Mouse (Mus musculus) limb, embryonic 10.5 days (tissue): ENCODE data around the gene Mcm7. TPM values are rescaled to one million over a fixed set of nuclear protein-coding genes. Genes with fewer than 3 reads are reported as not detected.
A peak's percentile ranks its signal among the peaks of the same experiment; 100 is the strongest.
"Not testable (repeated sequence)": the region's sequence is repeated elsewhere in the genome, so short reads cannot be mapped to it uniquely, and the experiment has no call there.

Experiments
- DNase-seq: peaks from one replicate; pipeline ENCODE4 v3.0.0-alpha.2; 2017; ENCODE audit warnings: low spot score
- H3K27ac ChIP-seq: fragments of 300-500 bp; sonication (generic); 2 replicates; pipeline ENCODE4 v1.5.1; 2016; ENCODE audit warnings: mild to moderate bottlenecking
- H3K27me3 ChIP-seq: fragments of 300-500 bp; sonication (generic); 2 replicates; pipeline ENCODE4 v1.6.1; 2016; ENCODE audit warnings: low read depth, mild to moderate bottlenecking; ENCODE audit not compliant: poor library complexity, severe bottlenecking
- H3K36me3 ChIP-seq: fragments of 300-500 bp; sonication (generic); 2 replicates; pipeline ENCODE4 v1.6.1; 2016; ENCODE audit warnings: mild to moderate bottlenecking, moderate library complexity
- H3K4me1 ChIP-seq: fragments of 300-500 bp; sonication (generic); 2 replicates; pipeline ENCODE4 v1.6.1; 2016
- H3K4me3 ChIP-seq: fragments of 300-500 bp; sonication (generic); 2 replicates; pipeline ENCODE4 v1.5.1; 2016; ENCODE audit warnings: mild to moderate bottlenecking, moderate library complexity
- H3K9me3 ChIP-seq: fragments of 300-500 bp; sonication (generic); replicated peaks from 2 replicates; pipeline ENCODE4 v1.6.1; 2016; ENCODE audit warnings: mild to moderate bottlenecking
- WGBS: fragments of 180-500 bp; shearing (Covaris S2); methylation state at CpG from one replicate; pipeline ENCODE4 v1.1.7; 2016; 5-methylcytosine and 5-hydroxymethylcytosine counted together
- polyA plus RNA-seq: library from polyadenylated mRNA; unstranded; fragments of >200 nt; fragmentation: Nextera tagmentation; extraction: Ambion mirVana; gene quantifications from 2 replicates; pipeline ENCODE4 v1.2.1, GENCODE M21; 2016

The Mcm7 gene
- 384 and 399 TPM in 2 replicates for polyA plus RNA-seq

GRCm38 (mm10) chr5:138171695-138172491 lies at the start of gene Mcm7, which contains the start of gene Ap4m1:
TSS of gene Mcm7 (minus strand) at chr5:138172422.
TSS of gene Ap4m1 (plus strand) at chr5:138172002.
- DNase-seq: peak; percentile 89
- H3K36me3 ChIP-seq: peaks cover 73% of the 10 kb centered on the region
- WGBS: under 1% methylated on average over 54 of the region's 54 CpGs
- no peaks in the 10 kb centered on the region for H3K9me3 ChIP-seq
- peak within 1 kb of the TSS; percentile 96 for H3K27ac ChIP-seq
- peak within 1 kb of the TSS; percentile 84 for H3K4me3 ChIP-seq
- H3K4me1 ChIP-seq: peaks cover 15% of the 10 kb centered on the region
- H3K27me3 ChIP-seq: no peaks in the 10 kb centered on the region

- peaks cover 6% of the 10 kb centered on the region; the same call in 1 of the 2 replicates for H3K9me3 ChIP-seq
- H3K4me3 ChIP-seq: no peak overlapping the region
- H3K36me3 ChIP-seq: no peaks in the 10 kb centered on the region
- DNase-seq: no peak
- 86% methylated on average over 2 of the region's 2 CpGs for WGBS
- H3K27ac ChIP-seq: no peak overlapping the region
- H3K27me3 ChIP-seq: no peaks in the 10 kb centered on the region
- H3K4me1 ChIP-seq: no peaks in the 10 kb centered on the region
Observed at GRCm38 (mm10) chr5:138219864-138220263, 47.6 kb upstream of the Mcm7 start.

GRCm38 (mm10) chr5:138216632-138217031 lies 44.4 kb upstream of the Mcm7 start:
- not testable (repeated sequence) for H3K27me3 ChIP-seq, H3K27ac ChIP-seq, H3K36me3 ChIP-seq, H3K4me3 ChIP-seq, H3K4me1 ChIP-seq, DNase-seq, H3K9me3 ChIP-seq
- 97% methylated on average over 13 of the region's 13 CpGs for WGBS

- H3K4me3 ChIP-seq: no peak overlapping the region
- H3K4me1 ChIP-seq: no peaks in the 10 kb centered on the region
- no peak for DNase-seq
- peaks cover 2% of the 10 kb centered on the region; the same call in 1 of the 2 replicates for H3K9me3 ChIP-seq
- H3K27ac ChIP-seq: no peak overlapping the region
- H3K27me3 ChIP-seq: no peaks in the 10 kb centered on the region
- 91% methylated on average over 4 of the region's 4 CpGs for WGBS
- H3K36me3 ChIP-seq: no peaks in the 10 kb centered on the region
Observed at GRCm38 (mm10) chr5:138207873-138208272, 35.7 kb upstream of the Mcm7 start.

GRCm38 (mm10) chr5:138207253-138207652 lies 35.0 kb upstream of the Mcm7 start:
- Histone ChIP-seq H3K4me1 (no peaks in the 10 kb centered on the region), H3K9me3 (peaks cover 2% of the 10 kb centered on the region; the same call in 1 of the 2 replicates), H3K36me3 (no peaks in the 10 kb centered on the region), H3K27me3 (no peaks in the 10 kb centered on the region), H3K4me3 (no peak overlapping the region), H3K27ac (no peak overlapping the region)
- no peak for DNase-seq
- 93% methylated on average over 1 of the region's 1 CpGs for WGBS

GRCm38 (mm10) chr5:138202086-138202485 lies 29.9 kb upstream of the Mcm7 start:
- Histone ChIP-seq H3K4me3 (no peak overlapping the region), H3K9me3 (peaks cover 2% of the 10 kb centered on the region; the same call in 1 of the 2 replicates), H3K27ac (no peak overlapping the region), H3K36me3 (no peaks in the 10 kb centered on the region), H3K4me1 (no peaks in the 10 kb centered on the region), H3K27me3 (no peaks in the 10 kb centered on the region)
- WGBS: 89% methylated on average over 3 of the region's 3 CpGs
- no peak for DNase-seq

GRCm38 (mm10) chr5:138199576-138199975 lies 27.4 kb upstream of the Mcm7 start:
- peaks cover under 1% of the 10 kb centered on the region; the same call in 1 of the 2 replicates for H3K9me3 ChIP-seq
- no peak overlapping the region for H3K4me3 ChIP-seq
- H3K27me3 ChIP-seq: no peaks in the 10 kb centered on the region
- DNase-seq: no peak
- 24% methylated on average over 1 of the region's 1 CpGs for WGBS
- no peaks in the 10 kb centered on the region for H3K36me3 ChIP-seq
- peaks cover 9% of the 10 kb centered on the region for H3K4me1 ChIP-seq
- no peak overlapping the region for H3K27ac ChIP-seq

GRCm38 (mm10) chr5:138195463-138195862 lies 23.2 kb upstream of the Mcm7 start:
- no peaks in the 10 kb centered on the region for H3K9me3 ChIP-seq
- peaks cover 32% of the 10 kb centered on the region for H3K36me3 ChIP-seq
- H3K4me3 ChIP-seq: peak overlapping the region; percentile 82
- no peak overlapping the region for H3K27ac ChIP-seq
- H3K27me3 ChIP-seq: no peaks in the 10 kb centered on the region
- H3K4me1 ChIP-seq: peaks cover 13% of the 10 kb centered on the region
- no peak for DNase-seq
- WGBS: 90% methylated on average over 7 of the region's 7 CpGs

GRCm38 (mm10) chr5:138194755-138195345 lies 22.6 kb upstream of the Mcm7 start:
- WGBS: 5% methylated on average over 29 of the region's 29 CpGs
- Histone ChIP-seq H3K27me3 (no peaks in the 10 kb centered on the region), H3K36me3 (peaks cover 39% of the 10 kb centered on the region), H3K27ac (peak overlapping the region; percentile 94), H3K4me1 (peaks cover 13% of the 10 kb centered on the region), H3K9me3 (no peaks in the 10 kb centered on the region), H3K4me3 (peak overlapping the region; percentile 82)
- peak; percentile 69 for DNase-seq

GRCm38 (mm10) chr5:138193771-138194727 lies 21.8 kb upstream of the Mcm7 start, which contains the start of gene Mblac1:
TSS of gene Mblac1 (plus strand) at chr5:138194314.
- Histone ChIP-seq H3K36me3 (peaks cover 47% of the 10 kb centered on the region), H3K27me3 (no peaks in the 10 kb centered on the region), H3K4me1 (peaks cover 13% of the 10 kb centered on the region), H3K9me3 (no peaks in the 10 kb centered on the region), H3K4me3 (peak within 1 kb of the TSS; percentile 82), H3K27ac (peak within 1 kb of the TSS; percentile 94)
- 8% methylated on average over 54 of the region's 54 CpGs for WGBS
- DNase-seq: peak; percentile 86

GRCm38 (mm10) chr5:138187661-138188306 lies 15.6 kb upstream of the Mcm7 start:
- peak overlapping the region; percentile 93 for H3K27ac ChIP-seq
- H3K36me3 ChIP-seq: peaks cover 58% of the 10 kb centered on the region
- H3K4me1 ChIP-seq: peaks cover 11% of the 10 kb centered on the region
- H3K9me3 ChIP-seq: no peaks in the 10 kb centered on the region
- DNase-seq: peak; percentile 43
- WGBS: 2% methylated on average over 10 of the region's 10 CpGs
- H3K4me3 ChIP-seq: peak overlapping the region; percentile 69
- no peaks in the 10 kb centered on the region for H3K27me3 ChIP-seq
